Mouse (Mus musculus) olfactory bulb, adult 2 months (tissue): ENCODE measurements around the gene Nup188.

ENCODE experiments used
- CTCF ChIP-seq: fragments of 200-500 bp; IDR thresholded peaks from 2 replicates; pipeline ENCODE4 v1.5.1; 2012; ENCODE audit warnings: low read depth, mild to moderate bottlenecking, low read length, moderate library complexity; ENCODE audit not compliant: insufficient read depth
- POLR2A ChIP-seq: fragments of 200-500 bp; IDR thresholded peaks from 2 replicates; pipeline ENCODE4 v1.6.1; 2012; ENCODE audit warnings: mild to moderate bottlenecking, low read depth, low read length, moderate library complexity; ENCODE audit not compliant: insufficient read depth

DNA sequence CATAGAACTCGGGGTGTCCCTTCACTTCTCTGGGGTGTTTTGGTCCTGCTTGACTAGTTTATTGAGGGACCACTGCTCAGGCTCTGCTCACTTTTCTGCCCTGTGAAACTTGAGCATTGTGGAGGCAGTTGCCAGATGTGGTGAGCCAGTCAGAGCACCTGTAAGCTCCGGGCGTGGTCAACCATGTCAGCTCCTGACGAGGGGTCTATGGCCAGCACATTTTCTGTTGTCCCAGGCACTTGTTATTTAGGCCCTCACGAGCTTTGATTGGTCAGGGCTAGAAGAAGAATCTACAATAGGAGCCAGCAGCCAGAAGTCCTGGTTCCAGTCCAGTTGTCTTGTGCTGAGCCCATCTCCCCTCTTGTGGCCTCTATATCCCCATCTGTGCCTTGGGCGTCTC lies 22.4 kb upstream of the Nup188 start:
- TF ChIP-seq POLR2A: no peak
- TF ChIP-seq CTCF: no peak
